Mouse (Mus musculus) intestine, embryonic 16.5 days (tissue): ENCODE data around the gene Fgfr2. TPM values are rescaled to one million over a fixed set of nuclear protein-coding genes. Genes with fewer than 3 reads are reported as not detected.

Source experiments
- ATAC-seq: fragments of 200-750 bp; cut with Nextera tagmentation; 2 replicates; pipeline ENCODE4 v1.8.0; 2017; ENCODE audit warnings: moderate TSS enrichment, moderate library complexity
- H3K27ac ChIP-seq: fragments of 300-500 bp; sonication (generic); 2 replicates; pipeline ENCODE4 v1.5.1; 2014; ENCODE audit warnings: mild to moderate bottlenecking, low read length
- H3K27me3 ChIP-seq: fragments of 300-500 bp; sonication (generic); replicated peaks from 2 replicates; pipeline ENCODE4 v1.6.1; 2014; ENCODE audit warnings: low read length, control low read depth, mixed read lengths; ENCODE audit not compliant: control insufficient read depth, insufficient read depth
- H3K36me3 ChIP-seq: fragments of 300-500 bp; sonication (generic); 2 replicates; pipeline ENCODE4 v1.6.1; 2014; ENCODE audit warnings: low read length, control low read depth; ENCODE audit not compliant: control insufficient read depth, insufficient read depth
- H3K4me1 ChIP-seq: fragments of 300-500 bp; sonication (generic); 2 replicates; pipeline ENCODE4 v1.6.1; 2014; ENCODE audit warnings: low read length, control low read depth, mixed read lengths; ENCODE audit not compliant: control insufficient read depth, insufficient read depth
- H3K4me2 ChIP-seq: fragments of 300-500 bp; sonication (generic); 2 replicates; pipeline ENCODE4 v1.6.1; 2014; ENCODE audit warnings: low read depth, low read length, control low read depth
- H3K4me3 ChIP-seq: fragments of 300-500 bp; sonication (generic); 2 replicates; pipeline ENCODE4 v1.5.1; 2014; ENCODE audit warnings: mild to moderate bottlenecking, low read length
- H3K9ac ChIP-seq: fragments of 300-500 bp; sonication (generic); 2 replicates; pipeline ENCODE4 v1.6.1; 2014; ENCODE audit warnings: low read depth, low read length
- H3K9me3 ChIP-seq: fragments of 300-500 bp; sonication (generic); 2 replicates; pipeline ENCODE4 v1.6.1; 2016; ENCODE audit warnings: low read length, control low read depth; ENCODE audit not compliant: control insufficient read depth
- WGBS: fragments of 180-500 bp; shearing (Covaris S2); extraction: QIAGEN DNeasy Blood & Tissue Kit; methylation state at CpG from one replicate; pipeline ENCODE4 v1.1.7; 2014; 5-methylcytosine and 5-hydroxymethylcytosine counted together
- polyA plus RNA-seq: library from polyadenylated mRNA; unstranded; fragments of >200 nt; fragmentation: Nextera tagmentation; extraction: Ambion mirVana; gene quantifications from 2 replicates; pipeline ENCODE4 v1.2.1, GENCODE M21; 2015

The Fgfr2 gene
- polyA plus RNA-seq, 1 experiment from 2014 or later, result 47.3 TPM

- WGBS, result 28% methylated on average over 5 of the region's 5 CpGs
- H3K9ac ChIP-seq, result no peak overlapping the region
- H3K4me1 ChIP-seq, result no peaks in the 10 kb centered on the region
- no peaks in the 10 kb centered on the region for H3K36me3 ChIP-seq
- ATAC-seq, result peak; percentile 40; the same call in 1 of the 2 replicates
- H3K4me2 ChIP-seq, result no peak overlapping the region
- H3K9me3 ChIP-seq, result no peaks in the 10 kb centered on the region
- no peak overlapping the region for H3K27ac ChIP-seq
- H3K27me3 ChIP-seq, result no peaks in the 10 kb centered on the region
- no peak overlapping the region for H3K4me3 ChIP-seq
These were observed 648.1 kb downstream of the Fgfr2 start for GRCm38 (mm10) chr7:132475069-132475468.

GRCm38 (mm10) chr7:132471327-132471726 is 651.8 kb downstream of the Fgfr2 start:
- no peaks in the 10 kb centered on the region for H3K9me3 ChIP-seq
- H3K4me2 ChIP-seq, result no peak overlapping the region
- WGBS, result 54% methylated on average over 3 of the region's 3 CpGs

GRCm38 (mm10) chr7:132468391-132468790 is 654.8 kb downstream of the Fgfr2 start:
- Histone ChIP-seq H3K4me2 (no peak overlapping the region), H3K27me3 (no peaks in the 10 kb centered on the region), H3K36me3 (no peaks in the 10 kb centered on the region), H3K9ac (no peak overlapping the region), H3K4me3 (no peak overlapping the region), H3K4me1 (no peaks in the 10 kb centered on the region), H3K27ac (no peak overlapping the region), H3K9me3 (no peaks in the 10 kb centered on the region)
- no peak for ATAC-seq

More at GRCm38 (mm10) chr7:132471327-132471726, 651.8 kb downstream of the Fgfr2 start:
- H3K27me3 ChIP-seq, result no peaks in the 10 kb centered on the region
- H3K4me3 ChIP-seq, result no peak overlapping the region
- no peak for ATAC-seq
- no peaks in the 10 kb centered on the region for H3K4me1 ChIP-seq
- no peaks in the 10 kb centered on the region for H3K36me3 ChIP-seq
- H3K27ac ChIP-seq, result no peak overlapping the region
- H3K9ac ChIP-seq, result no peak overlapping the region

- WGBS, result 93% methylated on average over 5 of the region's 5 CpGs
- H3K9ac ChIP-seq, result no peak overlapping the region
These were observed 657.3 kb downstream of the Fgfr2 start for GRCm38 (mm10) chr7:132465897-132466296.

DNA sequence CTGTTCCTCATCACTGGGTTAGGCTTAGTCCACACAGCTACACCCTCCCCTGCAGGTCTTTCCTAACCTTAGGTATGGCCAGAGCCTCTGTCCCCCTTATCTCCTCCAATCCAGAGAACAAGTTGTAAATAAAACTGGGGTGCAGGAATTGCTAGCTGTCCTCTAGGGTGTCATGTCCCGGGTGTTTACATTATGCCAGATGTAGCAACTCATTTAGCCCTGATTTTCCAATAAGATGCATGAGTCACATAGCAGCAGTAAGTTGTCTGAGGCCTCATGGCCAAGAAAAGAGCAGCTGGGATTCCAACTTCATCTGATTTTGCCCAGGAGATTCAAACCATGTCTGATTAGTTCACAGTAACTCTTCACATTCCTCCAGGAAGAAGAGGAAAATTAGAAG is 658.3 kb downstream of the Fgfr2 start:
- H3K27ac ChIP-seq, result no peak overlapping the region
- no peaks in the 10 kb centered on the region for H3K4me1 ChIP-seq
- no peak overlapping the region for H3K4me2 ChIP-seq
- no peaks in the 10 kb centered on the region for H3K36me3 ChIP-seq
- 0 out of 2 replicates have a peak, but pooled peaks have one; percentile 16 for ATAC-seq
- no peaks in the 10 kb centered on the region for H3K27me3 ChIP-seq
- H3K9ac ChIP-seq, result no peak overlapping the region
- H3K4me3 ChIP-seq, result no peak overlapping the region
- WGBS, result 48% methylated on average over 1 of the region's 1 CpGs
- no peaks in the 10 kb centered on the region for H3K9me3 ChIP-seq

More at GRCm38 (mm10) chr7:132465897-132466296, 657.3 kb downstream of the Fgfr2 start:
- no peak overlapping the region for H3K4me2 ChIP-seq
- H3K9me3 ChIP-seq, result no peaks in the 10 kb centered on the region
- no peak for ATAC-seq
- no peaks in the 10 kb centered on the region for H3K36me3 ChIP-seq
- H3K27me3 ChIP-seq, result no peaks in the 10 kb centered on the region
- H3K27ac ChIP-seq, result no peak overlapping the region
- H3K4me1 ChIP-seq, result no peaks in the 10 kb centered on the region
- no peak overlapping the region for H3K4me3 ChIP-seq

DNA sequence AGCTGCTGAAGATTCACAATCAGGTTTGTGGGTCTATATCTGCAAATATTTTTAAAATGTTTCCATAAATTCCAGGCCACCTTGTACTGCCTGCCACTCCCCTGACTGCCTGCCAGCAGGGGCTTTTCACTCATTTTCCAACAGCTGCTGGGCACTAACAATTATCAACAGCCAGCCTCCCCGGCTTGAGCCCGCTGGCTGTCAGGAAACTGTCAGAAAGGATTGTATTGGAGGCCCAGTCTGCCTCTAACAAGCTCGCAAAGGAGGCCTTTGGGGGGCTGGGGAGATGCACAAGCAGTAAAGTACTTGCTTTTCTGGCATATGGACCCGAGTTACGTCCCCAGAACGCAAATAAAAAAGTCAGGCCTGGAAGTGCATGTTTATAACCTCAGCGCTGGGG is 664.7 kb downstream of the Fgfr2 start:
- no peak for ATAC-seq

GRCm38 (mm10) chr7:132455071-132455720 is 668.0 kb downstream of the Fgfr2 start:
- H3K9ac ChIP-seq, result no peak overlapping the region
- H3K4me2 ChIP-seq, result no peak overlapping the region
- no peaks in the 10 kb centered on the region for H3K4me1 ChIP-seq
- H3K9me3 ChIP-seq, result no peaks in the 10 kb centered on the region
- no peak for ATAC-seq
- no peak overlapping the region for H3K27ac ChIP-seq
- no peaks in the 10 kb centered on the region for H3K27me3 ChIP-seq
- WGBS, result 48% methylated on average over 11 of the region's 11 CpGs
- H3K4me3 ChIP-seq, result no peak overlapping the region
- H3K36me3 ChIP-seq, result no peaks in the 10 kb centered on the region

More for the DNA sequence above, 664.7 kb downstream of the Fgfr2 start:
- Histone ChIP-seq H3K4me3 (no peak overlapping the region), H3K27ac (no peak overlapping the region), H3K4me2 (no peak overlapping the region), H3K9me3 (no peaks in the 10 kb centered on the region), H3K36me3 (no peaks in the 10 kb centered on the region), H3K4me1 (no peaks in the 10 kb centered on the region), H3K9ac (no peak overlapping the region), H3K27me3 (no peaks in the 10 kb centered on the region)
- WGBS, result 49% methylated on average over 7 of the region's 7 CpGs

- 69% methylated on average over 6 of the region's 6 CpGs for WGBS
- H3K9ac ChIP-seq, result no peak overlapping the region
- H3K4me3 ChIP-seq, result no peak overlapping the region
- no peak overlapping the region for H3K4me2 ChIP-seq
- no peaks in the 10 kb centered on the region for H3K27me3 ChIP-seq
- H3K27ac ChIP-seq, result no peak overlapping the region
- no peaks in the 10 kb centered on the region for H3K9me3 ChIP-seq
- H3K36me3 ChIP-seq, result no peaks in the 10 kb centered on the region
- ATAC-seq, result no peak
- peaks cover 4% of the 10 kb centered on the region; the same call in 1 of the 2 replicates for H3K4me1 ChIP-seq
These were observed 673.0 kb downstream of the Fgfr2 start for GRCm38 (mm10) chr7:132449891-132450735.

- 45% methylated on average over 4 of the region's 4 CpGs for WGBS
- Histone ChIP-seq H3K4me3 (no peak overlapping the region), H3K36me3 (no peaks in the 10 kb centered on the region), H3K27me3 (no peaks in the 10 kb centered on the region), H3K27ac (0 out of 2 replicates have a peak overlapping the region, but pooled peaks have one; percentile 15), H3K4me1 (peaks cover 5% of the 10 kb centered on the region; the same call in 1 of the 2 replicates), H3K4me2 (no peak overlapping the region), H3K9me3 (no peaks in the 10 kb centered on the region), H3K9ac (no peak overlapping the region)
- ATAC-seq, result peak; percentile 77; the same call in 1 of the 2 replicates
These were observed 674.5 kb downstream of the Fgfr2 start for GRCm38 (mm10) chr7:132448511-132449154.
